Mouse (Mus musculus): ENCODE results near the gene Ccn1.

Ccn1 gene

GRCm38 (mm10) chr3:145650298-145651011 lies 674 bp upstream of the Ccn1 start:
- no peak for DNase-seq (ENCODE audit: extremely low read depth, low read depth, low spot score)

- no peak for DNase-seq (ENCODE audit: extremely low read depth, low read depth, low spot score)
Measured at GRCm38 (mm10) chr3:145648991-145649851, 560 bp downstream of the Ccn1 start.

GRCm38 (mm10) chr3:145648097-145648931 lies 1.5 kb downstream of the Ccn1 start:
- DNase-seq (ENCODE audit: extremely low read depth, low read depth, low spot score), result no peak

DNA sequence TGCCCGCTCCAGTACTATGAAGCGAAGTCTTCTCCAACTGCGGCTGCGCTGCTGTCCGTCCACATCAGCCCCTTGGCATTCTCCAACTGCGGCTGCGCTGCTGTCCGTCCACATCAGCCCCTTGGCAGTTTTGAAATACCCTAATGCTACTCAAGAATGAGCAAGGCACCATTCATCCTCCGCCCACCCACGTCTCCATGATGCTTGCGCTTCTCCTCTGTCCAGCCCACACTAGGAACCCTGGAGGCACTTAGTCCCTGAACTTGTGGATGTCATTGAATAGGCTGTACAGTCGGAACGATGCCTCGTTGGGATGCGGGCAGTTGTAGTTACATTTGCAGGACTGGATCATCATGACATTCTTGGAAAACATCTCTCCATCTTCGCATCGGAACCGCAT lies 2.4 kb downstream of the Ccn1 start:
- no peak for DNase-seq (ENCODE audit: extremely low read depth, low read depth, low spot score)

DNA sequence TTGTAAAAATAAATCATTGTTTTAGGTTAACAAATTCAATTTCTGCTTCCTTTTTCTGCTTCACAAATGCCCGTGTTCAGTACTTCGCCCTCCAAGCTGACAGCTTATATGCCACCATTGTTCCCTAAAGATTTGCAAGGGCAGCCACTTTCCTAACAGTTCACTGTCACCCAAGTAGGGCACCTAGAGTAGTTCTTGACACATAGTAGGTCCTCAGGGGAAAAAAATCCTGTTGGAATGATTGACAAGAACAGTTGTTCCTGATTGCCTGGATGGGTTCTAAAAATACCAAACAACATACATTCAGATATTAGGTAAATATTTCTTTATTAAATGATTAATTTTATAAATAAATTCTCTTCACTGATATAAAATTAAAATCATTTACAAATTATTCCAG lies 3.1 kb downstream of the Ccn1 start:
- DNase-seq (ENCODE audit: extremely low read depth, low read depth, low spot score), result no peak

GRCm38 (mm10) chr3:145646009-145646408 lies 3.8 kb downstream of the Ccn1 start:
- no peak for DNase-seq (ENCODE audit: extremely low read depth, low read depth, low spot score)

DNA sequence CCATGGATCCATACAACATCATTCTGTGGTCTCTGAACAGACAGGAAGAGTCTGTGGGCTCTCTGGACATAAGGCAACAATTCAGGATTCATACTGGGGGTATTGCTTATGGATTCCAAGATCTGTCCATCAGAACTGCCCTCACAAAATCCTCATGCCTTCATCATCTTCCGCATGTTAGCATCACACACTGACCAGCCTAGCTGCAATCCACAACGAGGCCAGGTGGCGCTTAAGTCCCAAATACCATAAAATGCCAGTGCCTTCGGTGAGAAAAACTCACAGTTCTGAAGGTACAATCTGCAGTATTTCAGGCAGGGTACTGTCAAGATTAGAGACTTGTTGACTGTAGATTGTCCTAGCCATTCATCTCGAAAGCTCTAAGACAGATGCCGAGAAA lies 4.3 kb downstream of the Ccn1 start:
- no peak for DNase-seq (ENCODE audit: extremely low read depth, low read depth, low spot score)

GRCm38 (mm10) chr3:145642861-145643260 lies 6.9 kb downstream of the Ccn1 start:
- DNase-seq (ENCODE audit: extremely low read depth, low read depth, low spot score), result no peak

- no peak for DNase-seq (ENCODE audit: extremely low read depth, low read depth, low spot score)
Measured at GRCm38 (mm10) chr3:145641878-145642277, 7.9 kb downstream of the Ccn1 start.

GRCm38 (mm10) chr3:145641036-145641685 lies 8.6 kb downstream of the Ccn1 start:
- DNase-seq (ENCODE audit: extremely low read depth, low read depth, low spot score), result no peak

- no peak for DNase-seq (ENCODE audit: extremely low read depth, low read depth, low spot score)
Measured at GRCm38 (mm10) chr3:145640583-145640982, 9.2 kb downstream of the Ccn1 start.

- DNase-seq (ENCODE audit: extremely low read depth, low read depth, low spot score), result no peak
Measured at GRCm38 (mm10) chr3:145640170-145640569, 9.6 kb downstream of the Ccn1 start.

GRCm38 (mm10) chr3:145634002-145634710 lies 15.6 kb downstream of the Ccn1 start:
- no peak for DNase-seq (ENCODE audit: extremely low read depth, low read depth, low spot score)

DNA sequence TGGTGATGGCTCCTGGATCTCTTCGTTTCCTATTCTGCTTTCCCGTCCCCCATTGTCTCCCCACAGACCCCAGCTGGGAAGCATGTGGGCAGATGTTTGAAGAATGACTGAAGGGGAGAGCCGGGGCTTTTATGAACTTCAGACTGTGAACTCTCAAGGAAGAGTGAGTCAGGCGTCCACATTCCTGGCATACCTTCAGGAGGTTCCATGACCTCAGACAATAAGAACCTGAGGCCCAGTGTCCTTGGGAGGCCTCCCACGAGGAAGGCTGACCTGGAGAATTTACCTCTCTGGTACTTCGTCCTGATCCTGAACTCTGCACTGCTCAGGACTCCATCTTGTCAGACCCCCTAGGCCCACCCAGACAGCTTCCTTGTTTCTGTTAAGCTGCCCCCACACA lies 16.9 kb downstream of the Ccn1 start:
- DNase-seq (ENCODE audit: extremely low read depth, low read depth, low spot score), result no peak

GRCm38 (mm10) chr3:145628643-145629042 lies 21.1 kb downstream of the Ccn1 start:
- DNase-seq (ENCODE audit: extremely low read depth, low read depth, low spot score), result no peak

- no peak for DNase-seq (ENCODE audit: extremely low read depth, low read depth, low spot score)
Measured at GRCm38 (mm10) chr3:145627830-145628229, 22.0 kb downstream of the Ccn1 start.

DNA sequence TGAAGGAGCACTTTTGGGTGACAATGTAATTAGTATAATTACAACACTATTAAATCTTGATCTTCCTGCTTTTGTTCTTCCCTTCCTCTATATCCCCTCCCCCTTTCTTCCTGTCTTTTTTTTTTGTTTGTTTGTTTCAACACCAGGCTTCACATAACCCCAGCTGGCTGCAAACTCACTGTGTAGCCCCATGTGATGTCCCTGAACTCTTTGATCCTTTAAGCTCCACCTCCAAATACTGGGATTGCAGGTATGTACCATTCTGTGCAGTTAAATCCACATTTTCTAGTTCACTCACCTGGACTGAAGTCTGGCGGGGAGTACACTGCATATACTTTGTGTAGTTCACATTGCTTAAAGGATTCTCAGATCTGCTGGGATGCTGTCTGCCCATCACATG lies 23.7 kb downstream of the Ccn1 start:
- DNase-seq (ENCODE audit: extremely low read depth, low read depth, low spot score), result no peak

DNA sequence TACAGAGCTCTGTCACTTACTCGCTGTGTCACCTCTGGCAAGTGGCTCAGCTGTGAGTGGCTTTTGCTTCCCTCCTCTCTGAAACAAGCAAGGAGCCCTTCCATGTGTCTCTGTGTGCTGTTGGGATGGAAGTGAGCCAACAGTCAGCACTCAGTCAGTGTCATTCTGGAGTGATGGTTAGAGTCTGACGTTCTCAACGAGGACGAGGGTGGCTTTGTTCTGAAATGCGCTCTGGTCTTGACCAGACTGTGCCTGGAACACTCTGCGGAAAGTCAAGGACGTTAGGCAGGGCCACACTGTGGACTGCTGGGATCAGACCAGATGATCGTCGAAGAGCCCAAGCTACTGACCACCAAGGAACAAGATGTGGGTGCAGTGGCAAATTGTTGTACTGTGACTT lies 24.2 kb downstream of the Ccn1 start:
- no peak for DNase-seq (ENCODE audit: extremely low read depth, low read depth, low spot score)

GRCm38 (mm10) chr3:145624786-145625185 lies 25.0 kb downstream of the Ccn1 start:
- no peak for DNase-seq (ENCODE audit: extremely low read depth, low read depth, low spot score)

DNA sequence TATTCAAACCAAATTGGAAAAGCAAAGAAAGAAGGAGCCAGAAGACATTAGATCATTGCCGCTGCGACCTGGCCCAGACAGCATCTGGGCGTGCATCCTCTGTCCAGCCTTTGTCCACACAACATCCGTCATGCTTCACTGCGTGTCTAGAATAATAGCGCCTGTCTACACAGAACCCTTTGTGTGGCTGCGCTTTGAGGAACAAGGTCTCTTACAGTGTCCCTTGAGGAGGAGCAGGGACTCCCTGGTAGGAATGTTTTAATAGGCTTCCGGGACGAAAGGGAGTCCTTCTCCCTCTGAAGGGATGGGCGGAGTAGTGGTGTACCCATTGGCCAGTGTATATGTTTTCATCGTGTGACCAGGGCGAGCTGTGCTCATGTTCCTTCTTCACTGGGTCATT lies 26.7 kb downstream of the Ccn1 start:
- no peak for DNase-seq (ENCODE audit: extremely low read depth, low read depth, low spot score)

All from fat pad, adult 2 months (tissue).